Mouse (Mus musculus): ENCODE measurements around the gene Sbf2. TPM values are rescaled to one million over a fixed set of nuclear protein-coding genes. Genes with fewer than 3 reads are reported as not detected.
A peak's percentile ranks its signal among the peaks of the same experiment; 100 is the strongest.
"Not testable (repeated sequence)": the region's sequence is repeated elsewhere in the genome, so short reads cannot be mapped to it uniquely, and the experiment has no call there.

The Sbf2 gene
- total and polyA plus RNA-seq, 3 experiments = 1.3 to 4.4 TPM; not detected in 1

GRCm38 (mm10) chr7:110391632-110392031, 223.1 kb downstream of the Sbf2 start:
- TF ChIP-seq BHLHE40 (IDR thresholded peaks at IDR 0.05; ENCODE audit: borderline replicate concordance, low read depth, low read length) (no peak), ETS1 (IDR thresholded peaks at IDR 0.05; ENCODE audit: low read depth, low read length) (no peak), ZNF384 (IDR thresholded peaks at IDR 0.05; ENCODE audit: low read depth, low read length) (peak; percentile 72)
- Histone ChIP-seq H3K9ac (ENCODE audit: control insufficient read depth, low read depth, low read length, poor library complexity, severe bottlenecking) (no peak overlapping the region), H3K27me3 (ENCODE audit: control insufficient read depth in 1 of 2, insufficient read depth in 2 of 2, low read length in 2 of 2) (no peaks in the 10 kb centered on the region), H3K9me3 (replicated peaks; ENCODE audit: insufficient read depth, low read length) (no peaks in the 10 kb centered on the region), H3K4me1 (ENCODE audit: control insufficient read depth in 1 of 2, insufficient read depth in 2 of 2, low read length in 2 of 2) (no peaks in the 10 kb centered on the region), H3K79me2 (ENCODE audit: control insufficient read depth, insufficient read depth, low read length, poor library complexity) (no peaks in the 10 kb centered on the region), H3K4me3 (ENCODE audit: control insufficient read depth in 1 of 2, insufficient read depth in 1 of 2, low read depth in 2 of 2, low read length in 2 of 2) (no peak overlapping the region), H3K27ac (ENCODE audit: control insufficient read depth, low read depth, low read length) (no peak overlapping the region), H3K36me3 (ENCODE audit: control insufficient read depth in 1 of 2, insufficient read depth in 2 of 2, low read length in 2 of 2) (no peaks in the 10 kb centered on the region)
- DNase-seq (ENCODE audit: low read depth, low spot score) = peak; percentile 36

- H3K4me1 ChIP-seq (ENCODE audit: control insufficient read depth in 1 of 2, insufficient read depth in 2 of 2, low read length in 2 of 2); H3K9me3 ChIP-seq (replicated peaks; ENCODE audit: insufficient read depth, low read length); H3K79me2 ChIP-seq (ENCODE audit: control insufficient read depth, insufficient read depth, low read length, poor library complexity); H3K27me3 ChIP-seq (ENCODE audit: control insufficient read depth in 1 of 2, insufficient read depth in 2 of 2, low read length in 2 of 2); H3K4me3 ChIP-seq (ENCODE audit: control insufficient read depth in 1 of 2, insufficient read depth in 1 of 2, low read depth in 2 of 2, low read length in 2 of 2); H3K27ac ChIP-seq (ENCODE audit: control insufficient read depth, low read depth, low read length); H3K9ac ChIP-seq (ENCODE audit: control insufficient read depth, low read depth, low read length, poor library complexity, severe bottlenecking); H3K36me3 ChIP-seq (ENCODE audit: control insufficient read depth in 1 of 2, insufficient read depth in 2 of 2, low read length in 2 of 2): not testable (repeated sequence)
- DNase-seq (ENCODE audit: low read depth, low spot score) = peak; percentile 13
- 0 out of 2 replicates have a peak, but pooled peaks have one; percentile 11 for TF ChIP-seq ELF1 (IDR thresholded peaks at IDR 0.05; ENCODE audit: low read depth, low read length)
Measured at GRCm38 (mm10) chr7:110388889-110389288, 225.8 kb downstream of the Sbf2 start.

DNA sequence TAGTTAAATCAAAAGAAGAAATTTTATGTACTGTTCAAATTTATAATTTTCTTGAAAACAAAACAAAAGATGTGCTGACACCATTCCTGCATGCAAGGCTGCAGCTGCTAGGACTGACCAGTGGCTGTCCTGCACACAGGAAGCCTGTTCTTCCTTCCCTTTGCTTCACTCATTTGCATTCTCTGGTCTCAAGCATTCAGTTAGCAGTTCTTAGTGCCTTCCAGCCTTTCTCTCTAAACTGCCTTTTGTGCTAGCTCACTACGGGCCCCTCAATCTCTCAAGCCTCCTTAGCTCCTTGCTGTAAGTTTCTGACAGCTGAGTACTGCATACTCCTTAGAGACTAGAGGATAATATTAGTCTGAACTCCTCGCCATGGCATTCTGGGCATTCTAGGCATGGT, 227.2 kb downstream of the Sbf2 start:
- Histone ChIP-seq H3K79me2 (ENCODE audit: control insufficient read depth, insufficient read depth, low read length, poor library complexity) (no peaks in the 10 kb centered on the region), H3K4me1 (ENCODE audit: control insufficient read depth in 1 of 2, insufficient read depth in 2 of 2, low read length in 2 of 2) (no peaks in the 10 kb centered on the region; a peak in 1 of 4 replicates), H3K27ac (ENCODE audit: control insufficient read depth, low read depth, low read length) (no peak overlapping the region), H3K27me3 (ENCODE audit: control insufficient read depth in 1 of 2, insufficient read depth in 2 of 2, low read length in 2 of 2) (no peaks in the 10 kb centered on the region), H3K36me3 (ENCODE audit: control insufficient read depth in 1 of 2, insufficient read depth in 2 of 2, low read length in 2 of 2) (no peaks in the 10 kb centered on the region), H3K4me3 (ENCODE audit: control insufficient read depth in 1 of 2, insufficient read depth in 1 of 2, low read depth in 2 of 2, low read length in 2 of 2) (no peak overlapping the region), H3K9me3 (replicated peaks; ENCODE audit: insufficient read depth, low read length) (no peaks in the 10 kb centered on the region), H3K9ac (ENCODE audit: control insufficient read depth, low read depth, low read length, poor library complexity, severe bottlenecking) (no peak overlapping the region)
- no peak for DNase-seq (ENCODE audit: low read depth, low spot score)
- no peak for TF ChIP-seq RCOR1 (IDR thresholded peaks at IDR 0.05; ENCODE audit: low read depth, low read length)
- TF ChIP-seq TAL1 (IDR thresholded peaks at IDR 0.05; ENCODE audit: low read length) = no peak
- no peak for TF ChIP-seq MYB (IDR thresholded peaks at IDR 0.05; ENCODE audit: low read depth, low read length)
- TF ChIP-seq SMC3 (IDR thresholded peaks at IDR 0.05; ENCODE audit: low read depth, low read length) = no peak
- no peak for TF ChIP-seq EP300 (IDR thresholded peaks at IDR 0.05; ENCODE audit: low read depth in 1 of 2, low read length in 2 of 2)
- TF ChIP-seq GABPA (IDR thresholded peaks at IDR 0.05; ENCODE audit: low read depth, low read length) = no peak
- no peak for TF ChIP-seq NRF1 (IDR thresholded peaks at IDR 0.05; ENCODE audit: insufficient read depth, low read depth, low read length, poor library complexity, severe bottlenecking)
